Mouse (Mus musculus) lung, postnatal 0 days (tissue): ENCODE data around the gene Btg1. TPM values are rescaled to one million over a fixed set of nuclear protein-coding genes. Genes with fewer than 3 reads are reported as not detected.

ENCODE experiments used
- ATAC-seq: fragments of 200-750 bp; cut with Nextera tagmentation; 2 replicates; pipeline ENCODE4 v1.8.0; 2017; ENCODE audit warnings: moderate library complexity
- DNase-seq: peaks from one replicate; pipeline ENCODE4 v3.0.0-alpha.2; 2016; ENCODE audit warnings: low spot score
- H3K27ac ChIP-seq: fragments of 300-500 bp; sonication (generic); 2 replicates; pipeline ENCODE4 v1.5.1; 2014; ENCODE audit warnings: antibody characterized with exemption, mild to moderate bottlenecking, low read length, mixed read lengths
- H3K27me3 ChIP-seq: fragments of 300-500 bp; sonication (generic); replicated peaks from 2 replicates; pipeline ENCODE4 v1.6.1; 2014; ENCODE audit warnings: low read length, mixed read lengths; ENCODE audit not compliant: insufficient read depth
- H3K36me3 ChIP-seq: fragments of 300-500 bp; sonication (generic); 2 replicates; pipeline ENCODE4 v1.6.1; 2014; ENCODE audit warnings: low read length, mixed read lengths; ENCODE audit not compliant: insufficient read depth
- H3K4me1 ChIP-seq: fragments of 300-500 bp; sonication (generic); 2 replicates; pipeline ENCODE4 v1.6.1; 2014; ENCODE audit warnings: antibody characterized with exemption, low read depth, low read length, mixed read lengths; ENCODE audit not compliant: insufficient read depth
- H3K4me2 ChIP-seq: fragments of 300-500 bp; sonication (generic); replicated peaks from 2 replicates; pipeline ENCODE4 v1.6.1; 2014; ENCODE audit warnings: low read depth, mild to moderate bottlenecking, low read length, moderate library complexity, mixed read lengths
- H3K4me3 ChIP-seq: fragments of 300-500 bp; sonication (generic); 2 replicates; pipeline ENCODE4 v1.5.1; 2014; ENCODE audit warnings: low read depth, low read length
- H3K9ac ChIP-seq: fragments of 300-500 bp; sonication (generic); replicated peaks from 2 replicates; pipeline ENCODE4 v1.6.1; 2014; ENCODE audit warnings: low read depth, mild to moderate bottlenecking
- H3K9me3 ChIP-seq: fragments of 300-500 bp; sonication (generic); 2 replicates; pipeline ENCODE4 v1.6.1; 2016; ENCODE audit warnings: low read length, mixed read lengths
- CTCF ChIP-seq: IDR thresholded peaks from 2 replicates; pipeline ENCODE4 v1.5.1; 2016; ENCODE audit warnings: antibody characterized with exemption, mild to moderate bottlenecking
- EP300 ChIP-seq: IDR thresholded peaks from 2 replicates; pipeline ENCODE4 v1.6.1; 2016; ENCODE audit warnings: antibody characterized with exemption, mild to moderate bottlenecking, control low read depth
- WGBS: fragments of 180-500 bp; shearing (Covaris S2); extraction: QIAGEN DNeasy Blood & Tissue Kit; methylation state at CpG from one replicate; pipeline ENCODE4 v1.1.7; 2014; 5-methylcytosine and 5-hydroxymethylcytosine counted together
- polyA plus RNA-seq: library from polyadenylated mRNA; unstranded; fragments of >200 nt; fragmentation: Nextera tagmentation; extraction: Ambion mirVana; gene quantifications from 2 replicates; pipeline ENCODE4 v1.2.1, GENCODE M21; 2015

Btg1 gene
- polyA plus RNA-seq, 1 experiment from 2014 or later = 72.3 TPM

GRCm38 (mm10) chr10:96607617-96608185 is 9.1 kb upstream of the Btg1 start:
- no peak for TF ChIP-seq CTCF
- H3K9ac ChIP-seq = no peak overlapping the region
- no peaks in the 10 kb centered on the region for H3K9me3 ChIP-seq
- H3K27me3 ChIP-seq = no peaks in the 10 kb centered on the region
- no peak overlapping the region for H3K4me3 ChIP-seq
- H3K36me3 ChIP-seq = no peaks in the 10 kb centered on the region
- 79% methylated on average over 4 of the region's 4 CpGs for WGBS
- ATAC-seq (no peak), DNase-seq (no peak)
- no peak overlapping the region for H3K27ac ChIP-seq
- no peaks in the 10 kb centered on the region for H3K4me1 ChIP-seq
- no peak overlapping the region for H3K4me2 ChIP-seq

GRCm38 (mm10) chr10:96609356-96610345 is 7.2 kb upstream of the Btg1 start:
- no peak overlapping the region for H3K4me3 ChIP-seq
- no peak for DNase-seq
- no peak overlapping the region for H3K9ac ChIP-seq
- H3K4me1 ChIP-seq = no peaks in the 10 kb centered on the region
- TF ChIP-seq EP300 (no peak), CTCF (no peak)
- no peak overlapping the region for H3K4me2 ChIP-seq
- H3K27ac ChIP-seq = no peak overlapping the region
- H3K36me3 ChIP-seq = no peaks in the 10 kb centered on the region
- WGBS = 84% methylated on average over 8 of the region's 8 CpGs
- no peaks in the 10 kb centered on the region for H3K9me3 ChIP-seq
- ATAC-seq = no peak
- no peaks in the 10 kb centered on the region for H3K27me3 ChIP-seq

- H3K4me3 ChIP-seq = peak overlapping the region; percentile 100
- H3K9ac ChIP-seq = peak overlapping the region; percentile 64
These were observed 651 bp upstream of the Btg1 start for GRCm38 (mm10) chr10:96616001-96616708.

GRCm38 (mm10) chr10:96617221-96617950 is 580 bp downstream of the Btg1 start:
- 1% methylated on average over 39 of the region's 78 CpGs for WGBS
- ATAC-seq = peak; percentile 29

More at GRCm38 (mm10) chr10:96616001-96616708, 651 bp upstream of the Btg1 start:
- TF ChIP-seq EP300 (no peak), CTCF (no peak; the same call in 1 of the 2 replicates)
- Histone ChIP-seq H3K27ac (peak overlapping the region; percentile 95), H3K4me2 (peak overlapping the region; percentile 67), H3K36me3 (peaks cover 5% of the 10 kb centered on the region; the same call in 1 of the 2 replicates), H3K9me3 (no peaks in the 10 kb centered on the region), H3K27me3 (no peaks in the 10 kb centered on the region), H3K4me1 (no peaks in the 10 kb centered on the region; the same call in 1 of the 2 replicates)
- under 1% methylated on average over 24 of the region's 24 CpGs for WGBS
- DNase-seq = no peak
- ATAC-seq = no peak; the same call in 1 of the 2 replicates

GRCm38 (mm10) chr10:96617951-96618575 is 1.3 kb downstream of the Btg1 start:
- H3K9ac ChIP-seq = peak overlapping the region; percentile 99
- peaks cover 3% of the 10 kb centered on the region; the same call in 1 of the 2 replicates for H3K4me1 ChIP-seq
- H3K9me3 ChIP-seq = no peaks in the 10 kb centered on the region
- peaks cover 5% of the 10 kb centered on the region; the same call in 1 of the 2 replicates for H3K36me3 ChIP-seq
- 2% methylated on average over 29 of the region's 29 CpGs for whole genome bisulfite sequencing
- H3K27me3 ChIP-seq = no peaks in the 10 kb centered on the region
- TF ChIP-seq CTCF (peak; percentile 70), EP300 (no peak)
- DNase-seq (peak; percentile 82), ATAC-seq (peak; percentile 20)
- H3K27ac ChIP-seq = peak overlapping the region; percentile 97
- peak overlapping the region; percentile 57 for H3K4me2 ChIP-seq
- peak overlapping the region; percentile 100 for H3K4me3 ChIP-seq

More at GRCm38 (mm10) chr10:96617221-96617950, 580 bp downstream of the Btg1 start:
- H3K9me3 ChIP-seq = no peaks in the 10 kb centered on the region
- TF ChIP-seq EP300 (no peak), CTCF (no peak)
- H3K4me1 ChIP-seq = no peaks in the 10 kb centered on the region; the same call in 1 of the 2 replicates
- H3K27me3 ChIP-seq = no peaks in the 10 kb centered on the region
- H3K27ac ChIP-seq = peak overlapping the region; percentile 97
- peak overlapping the region; percentile 100 for H3K4me3 ChIP-seq
- peak; percentile 37 for DNase-seq
- H3K36me3 ChIP-seq = peaks cover 5% of the 10 kb centered on the region; the same call in 1 of the 2 replicates
- H3K9ac ChIP-seq = peak overlapping the region; percentile 99
- H3K4me2 ChIP-seq = peak overlapping the region; percentile 57
